Mouse (Mus musculus) forebrain, postnatal 0 days (tissue): ENCODE measurements at regions not wholly inside any gene's neighbourhood (a gene's known extent, or its start where the extent isn't known, plus 50 kb on each side); places are given as distances from the start of the nearest gene placed in this dataset.

Source experiments
- ATAC-seq: fragments of 200-750 bp; cut with Nextera tagmentation; 2 replicates; pipeline ENCODE4 v1.8.0; 2017; ENCODE audit warnings: mild to moderate bottlenecking, moderate library complexity
- DNase-seq: peaks from one replicate; pipeline ENCODE4 v3.0.0-alpha.2; 2015
- H3K27ac ChIP-seq: fragments of 300-500 bp; sonication (generic); 2 replicates; pipeline ENCODE4 v1.5.1; 2014; ENCODE audit warnings: low read depth, mild to moderate bottlenecking, antibody characterized with exemption, low read length, moderate library complexity, mixed read lengths
- H3K27me3 ChIP-seq: fragments of 300-500 bp; sonication (generic); 2 replicates; pipeline ENCODE4 v1.6.1; 2014; ENCODE audit warnings: mild to moderate bottlenecking, low read length, mixed read lengths; ENCODE audit not compliant: insufficient read depth
- H3K36me3 ChIP-seq: fragments of 300-500 bp; sonication (generic); 2 replicates; pipeline ENCODE4 v1.6.1; 2014; ENCODE audit warnings: mild to moderate bottlenecking, moderate library complexity; ENCODE audit not compliant: insufficient read depth
- H3K4me1 ChIP-seq: fragments of 300-500 bp; sonication (generic); 2 replicates; pipeline ENCODE4 v1.6.1; 2014; ENCODE audit warnings: antibody characterized with exemption; ENCODE audit not compliant: insufficient read depth
- H3K4me2 ChIP-seq: fragments of 300-500 bp; sonication (generic); 2 replicates; pipeline ENCODE4 v1.6.1; 2014; ENCODE audit warnings: low read depth, mild to moderate bottlenecking, moderate library complexity
- H3K4me3 ChIP-seq: fragments of 300-500 bp; sonication (generic); 2 replicates; pipeline ENCODE4 v1.5.1; 2014; ENCODE audit warnings: low read depth, low read length, mixed read lengths
- H3K9ac ChIP-seq: fragments of 300-500 bp; sonication (generic); 2 replicates; pipeline ENCODE4 v1.6.1; 2014; ENCODE audit warnings: mild to moderate bottlenecking
- H3K9me3 ChIP-seq: fragments of 300-500 bp; sonication (generic); 2 replicates; pipeline ENCODE4 v1.6.1; 2016; ENCODE audit warnings: low read length
- CTCF ChIP-seq: sonication (generic); IDR thresholded peaks from 2 replicates; pipeline ENCODE4 v1.5.1; 2016; ENCODE audit warnings: antibody characterized with exemption, control low read depth, low read depth
- WGBS: fragments of 180-500 bp; shearing (Covaris S2); extraction: QIAGEN DNeasy Blood & Tissue Kit; methylation state at CpG from one replicate; pipeline ENCODE4 v1.1.7; 2014; 5-methylcytosine and 5-hydroxymethylcytosine counted together

DNA sequence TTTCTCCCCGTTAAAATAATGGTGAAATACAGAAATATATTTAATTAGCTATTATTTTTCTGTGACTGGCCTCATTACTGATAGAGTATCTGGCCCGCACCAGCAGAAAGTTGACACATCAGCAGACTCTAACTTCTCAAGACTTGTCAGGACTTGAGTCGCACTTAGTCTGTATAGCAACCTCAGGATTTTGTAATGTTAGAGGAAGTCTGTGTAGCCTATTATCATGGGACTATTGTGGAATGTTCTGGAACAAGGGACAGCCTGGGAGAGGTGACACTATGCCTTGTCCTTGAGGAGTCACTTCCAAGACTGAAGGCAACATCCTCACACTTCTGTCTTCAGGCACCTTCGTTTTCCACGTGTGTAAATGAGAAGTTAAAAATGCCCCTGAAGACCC lies 223.8 kb upstream of the Habp2 start:
- WGBS, result 45% methylated on average over 5 of the region's 5 CpGs
- H3K36me3 ChIP-seq, result no peaks in the 10 kb centered on the region

DNA sequence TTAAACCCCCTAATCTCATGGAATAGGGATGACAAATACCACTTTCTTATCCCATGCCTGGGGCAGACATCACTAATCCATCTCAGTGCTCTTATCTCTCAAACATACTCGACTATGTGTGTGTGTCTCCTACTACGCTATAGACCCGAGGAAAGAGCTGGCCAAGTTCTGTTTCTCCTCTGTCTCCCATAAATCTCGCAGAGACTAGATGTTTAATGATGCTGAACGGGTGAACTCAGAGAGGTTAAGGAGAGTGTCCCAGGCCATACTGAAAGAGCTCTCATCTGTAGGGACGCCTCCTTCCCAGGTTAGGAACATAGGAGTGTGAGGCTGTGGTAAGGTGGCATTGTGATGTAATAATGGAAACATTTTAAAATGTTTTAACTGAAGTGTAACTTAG lies 221.2 kb upstream of the Habp2 start:
- H3K4me3 ChIP-seq, result no peak overlapping the region
- no peak overlapping the region for H3K9ac ChIP-seq
- no peak for TF ChIP-seq CTCF
- H3K36me3 ChIP-seq, result no peaks in the 10 kb centered on the region
- no peaks in the 10 kb centered on the region; the same call in none of the 2 replicates for H3K27me3 ChIP-seq
- ATAC-seq (no peak), DNase-seq (no peak)
- 84% methylated on average over 6 of the region's 6 CpGs for WGBS
- H3K4me1 ChIP-seq, result no peaks in the 10 kb centered on the region
- no peak overlapping the region for H3K4me2 ChIP-seq
- H3K9me3 ChIP-seq, result no peaks in the 10 kb centered on the region
- no peak overlapping the region for H3K27ac ChIP-seq

More for the DNA sequence above, 223.8 kb upstream of the Habp2 start:
- no peak overlapping the region for H3K9ac ChIP-seq
- ATAC-seq (no peak), DNase-seq (no peak)
- H3K27ac ChIP-seq, result no peak overlapping the region
- no peaks in the 10 kb centered on the region; the same call in none of the 2 replicates for H3K27me3 ChIP-seq
- no peak overlapping the region for H3K4me3 ChIP-seq
- TF ChIP-seq CTCF, result no peak
- H3K4me2 ChIP-seq, result no peak overlapping the region
- no peaks in the 10 kb centered on the region for H3K4me1 ChIP-seq
- H3K9me3 ChIP-seq, result no peaks in the 10 kb centered on the region

DNA sequence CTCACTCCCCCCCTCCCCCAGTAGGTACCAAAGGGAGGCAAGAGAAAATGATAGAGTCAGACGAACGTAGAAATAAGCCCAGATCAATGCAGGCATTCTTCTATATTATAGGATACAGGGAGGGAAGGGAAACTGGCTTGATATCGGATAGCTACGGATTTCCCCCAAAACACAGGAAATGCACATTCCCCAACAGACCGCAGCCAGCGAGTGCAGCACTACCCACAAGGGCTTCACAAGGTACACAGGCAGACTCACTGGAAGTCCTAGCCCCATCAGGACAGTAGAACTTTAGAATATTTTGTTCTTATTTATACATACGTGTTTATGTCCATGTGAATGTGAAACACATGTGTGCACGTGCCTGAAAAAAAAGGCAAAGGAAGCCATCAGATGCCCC lies 218.8 kb upstream of the Habp2 start:
- H3K36me3 ChIP-seq, result no peaks in the 10 kb centered on the region
- 88% methylated on average over 8 of the region's 8 CpGs for WGBS
- no peak for TF ChIP-seq CTCF
- no peak overlapping the region for H3K4me3 ChIP-seq
- H3K9ac ChIP-seq, result no peak overlapping the region
- no peak overlapping the region for H3K4me2 ChIP-seq
- H3K27ac ChIP-seq, result no peak overlapping the region
- ATAC-seq (no peak), DNase-seq (no peak)
- H3K4me1 ChIP-seq, result no peaks in the 10 kb centered on the region
- H3K27me3 ChIP-seq, result no peaks in the 10 kb centered on the region; the same call in 1 of the 2 replicates
- H3K9me3 ChIP-seq, result no peaks in the 10 kb centered on the region

DNA sequence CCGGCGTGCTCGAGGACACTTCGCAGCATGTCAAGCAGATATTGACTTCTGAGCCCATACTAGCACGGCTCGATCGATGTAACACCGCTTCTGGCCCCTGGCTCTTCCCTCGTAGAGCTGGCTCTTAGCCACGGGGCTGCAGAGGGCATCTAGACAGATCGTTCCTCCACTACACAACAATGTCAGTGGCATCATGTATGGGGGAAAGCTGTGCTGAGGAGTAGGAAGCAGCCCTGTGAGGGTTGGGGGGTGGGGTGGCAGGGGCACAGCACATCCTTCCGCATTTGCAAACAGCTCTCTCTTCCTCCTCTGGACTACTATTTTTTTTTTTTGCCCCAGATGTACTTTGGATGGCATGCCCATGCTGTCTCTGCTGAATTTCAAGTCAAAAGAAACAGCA lies 218.1 kb upstream of the Habp2 start:
- whole genome bisulfite sequencing, result 58% methylated on average over 12 of the region's 12 CpGs
- no peaks in the 10 kb centered on the region for H3K9me3 ChIP-seq
- no peaks in the 10 kb centered on the region for H3K36me3 ChIP-seq
- H3K4me2 ChIP-seq, result no peak overlapping the region
- no peak overlapping the region for H3K9ac ChIP-seq
- H3K27ac ChIP-seq, result no peak overlapping the region
- ATAC-seq (no peak), DNase-seq (no peak)
- no peak for TF ChIP-seq CTCF
- H3K4me1 ChIP-seq, result no peaks in the 10 kb centered on the region
- no peaks in the 10 kb centered on the region; the same call in 1 of the 2 replicates for H3K27me3 ChIP-seq
- no peak overlapping the region for H3K4me3 ChIP-seq

DNA sequence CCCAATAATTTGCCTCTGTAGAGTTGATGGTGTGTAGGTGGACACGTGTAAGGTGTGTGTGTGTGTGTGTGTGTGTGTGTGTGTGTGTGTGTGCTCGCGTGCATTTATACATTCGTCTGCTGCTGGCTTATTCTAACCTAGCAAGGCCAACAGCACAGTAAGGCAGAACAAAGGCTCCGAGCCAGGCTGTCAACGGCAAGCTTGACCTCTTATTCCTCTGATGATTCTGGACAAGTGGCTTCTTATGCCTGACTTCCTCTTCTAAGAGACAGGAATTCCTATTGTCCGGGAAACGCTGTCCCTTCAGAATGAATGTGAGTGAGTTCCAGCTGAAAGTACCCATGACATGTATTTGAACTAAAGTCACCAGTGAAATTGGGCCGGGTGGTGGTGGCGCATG lies 217.7 kb upstream of the Habp2 start:
- H3K9ac ChIP-seq, result no peak overlapping the region
- H3K4me1 ChIP-seq, result no peaks in the 10 kb centered on the region
- no peaks in the 10 kb centered on the region for H3K36me3 ChIP-seq
- DNase-seq (no peak), ATAC-seq (no peak)
- no peak overlapping the region for H3K4me3 ChIP-seq
- no peak for TF ChIP-seq CTCF
- no peaks in the 10 kb centered on the region; the same call in 1 of the 2 replicates for H3K27me3 ChIP-seq
- H3K4me2 ChIP-seq, result no peak overlapping the region
- H3K9me3 ChIP-seq, result no peaks in the 10 kb centered on the region
- H3K27ac ChIP-seq, result no peak overlapping the region
- WGBS, result 51% methylated on average over 10 of the region's 10 CpGs

DNA sequence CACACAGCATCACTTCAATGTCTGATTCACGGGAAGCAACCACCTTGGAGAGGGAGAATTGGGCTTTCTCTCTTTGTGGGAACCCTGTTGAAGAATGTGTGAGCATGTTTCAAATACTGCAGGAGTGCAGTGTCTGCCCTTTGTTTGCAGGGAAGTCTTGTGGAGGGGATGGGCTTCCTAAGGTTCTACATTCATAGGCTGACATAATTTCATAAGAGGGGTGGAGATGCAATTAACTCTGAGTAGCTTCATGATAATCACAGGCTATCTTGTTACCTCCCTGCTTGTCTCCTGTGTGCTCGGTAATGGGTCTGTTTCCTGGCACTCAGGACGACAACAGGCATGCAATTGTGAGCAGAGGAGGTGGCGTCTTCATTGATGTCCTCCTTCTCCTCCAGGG lies 215.6 kb upstream of the Habp2 start:
- Histone ChIP-seq H3K27ac (no peak overlapping the region), H3K4me3 (no peak overlapping the region), H3K4me1 (no peaks in the 10 kb centered on the region), H3K4me2 (no peak overlapping the region), H3K36me3 (no peaks in the 10 kb centered on the region), H3K9ac (no peak overlapping the region), H3K9me3 (no peaks in the 10 kb centered on the region), H3K27me3 (no peaks in the 10 kb centered on the region)
- DNase-seq (no peak), ATAC-seq (no peak)
- WGBS, result 52% methylated on average over 4 of the region's 4 CpGs
- TF ChIP-seq CTCF, result no peak

DNA sequence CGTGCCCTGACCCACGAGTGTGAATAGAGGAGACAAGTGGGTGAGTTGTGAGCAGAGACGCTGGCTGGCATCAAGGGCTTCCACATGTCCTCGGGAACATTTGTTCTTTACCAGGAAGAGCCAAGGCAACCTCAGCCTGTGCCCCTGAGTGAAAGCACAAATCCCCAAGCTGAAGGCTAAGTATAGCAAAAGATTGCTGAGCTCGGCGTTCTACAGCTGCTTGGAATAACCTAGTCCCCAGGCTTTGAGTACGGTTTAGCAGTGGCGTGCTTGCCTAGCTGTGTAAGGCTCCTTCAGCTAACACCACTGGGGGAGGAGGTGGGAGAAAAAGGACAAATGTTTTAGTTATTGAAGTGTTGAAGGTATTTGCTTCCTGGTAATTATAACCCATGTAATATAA lies 210.8 kb upstream of the Habp2 start:
- no peak for ATAC-seq
- no peak overlapping the region for H3K27ac ChIP-seq
- WGBS, result 84% methylated on average over 8 of the region's 8 CpGs

DNA sequence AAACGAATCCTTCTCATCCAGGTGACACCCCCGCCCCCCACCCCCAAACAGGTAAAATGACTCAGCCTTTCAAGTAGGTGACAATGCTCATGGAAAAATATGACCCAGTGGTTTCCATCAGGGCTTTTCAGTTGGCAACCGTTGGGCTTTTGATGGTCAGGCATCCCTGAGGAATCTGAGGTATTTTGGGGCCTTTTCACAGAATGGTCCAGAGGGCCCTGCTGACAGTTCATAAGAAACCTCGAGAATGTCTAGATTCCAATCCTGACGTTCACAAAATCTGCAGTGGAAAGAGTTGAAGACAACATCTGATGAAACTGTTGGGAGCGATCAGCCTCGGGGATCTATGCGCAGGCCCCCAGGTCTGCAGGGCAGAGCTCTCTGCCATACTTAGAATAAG lies 209.4 kb upstream of the Habp2 start:
- Histone ChIP-seq H3K36me3 (no peaks in the 10 kb centered on the region), H3K4me1 (no peaks in the 10 kb centered on the region), H3K27ac (no peak overlapping the region), H3K9me3 (no peaks in the 10 kb centered on the region), H3K4me2 (no peak overlapping the region), H3K27me3 (no peaks in the 10 kb centered on the region), H3K4me3 (no peak overlapping the region), H3K9ac (no peak overlapping the region)
- DNase-seq, result no peak
- ATAC-seq, result no peak
- TF ChIP-seq CTCF, result no peak
- WGBS, result 82% methylated on average over 8 of the region's 8 CpGs

More for the DNA sequence above, 210.8 kb upstream of the Habp2 start:
- no peak for TF ChIP-seq CTCF
- Histone ChIP-seq H3K36me3 (no peaks in the 10 kb centered on the region), H3K9ac (no peak overlapping the region), H3K4me3 (no peak overlapping the region), H3K4me1 (no peaks in the 10 kb centered on the region), H3K27me3 (no peaks in the 10 kb centered on the region), H3K4me2 (no peak overlapping the region), H3K9me3 (no peaks in the 10 kb centered on the region)
- no peak for DNase-seq
